ENCODE assay signal across 8 mouse cellular contexts in genomic region chr11:120492024-120492877, GRCm38 (mm10). TPM values are rescaled to one million over a fixed set of nuclear protein-coding genes. Genes with fewer than 3 reads are reported as not detected.
A peak's percentile ranks its signal among the peaks of the same experiment; 100 is the strongest.
DNase-seq lines count a peak whose midpoint lies in the region; ATAC-seq and TF ChIP-seq lines count a peak whose summit lies in the region.

No protein-coding gene starts in this region.

- TF ChIP-seq EP300 in heart, postnatal 0 days (IDR thresholded peaks at IDR 0.05; ENCODE audit: low read depth), result no peak

- peak; percentile 60 for ATAC-seq in heart, postnatal 0 days (ENCODE audit: insufficient read depth, low read depth)
- peak; percentile 8; the same call in 1 of the 2 replicates for ATAC-seq in stomach, embryonic 16.5 days (ENCODE audit: insufficient read depth, low FRiP score)

- H3K4me2 ChIP-seq in heart, postnatal 0 days (ENCODE audit: low read depth, low read length), result peak overlapping the region; percentile 97
- peak overlapping the region; percentile 89 for H3K4me2 ChIP-seq in stomach, embryonic 16.5 days (ENCODE audit: low read depth, low read length)

- peak; percentile 33 for TF ChIP-seq CTCF in heart, postnatal 0 days (IDR thresholded peaks at IDR 0.05; ENCODE audit: low read depth)

- H3K27ac ChIP-seq in ES-E14 (ENCODE audit: insufficient read depth, low read depth, low read length, poor library complexity, severe bottlenecking), result no peak overlapping the region
- H3K27ac ChIP-seq in embryonic facial prominence, embryonic 10.5 days (replicated peaks), result peak overlapping the region; percentile 92
- peak overlapping the region; percentile 81 for H3K27ac ChIP-seq in heart, postnatal 0 days (ENCODE audit: low read depth)
- H3K27ac ChIP-seq in stomach, embryonic 16.5 days (ENCODE audit: low read length), result peak overlapping the region; percentile 89

- WGBS in embryonic facial prominence, embryonic 10.5 days, result under 1% methylated on average over 48 of the region's 48 CpGs
- 0% methylated on average over 45 of the region's 48 CpGs for WGBS in heart, postnatal 0 days
- WGBS in stomach, embryonic 16.5 days, result under 1% methylated on average over 48 of the region's 48 CpGs

- in situ Hi-C loops in ES-E14 (cut with MboI; ENCODE audit: low sequenced_read_pairs in 2 of 2, unreplicated experiment in 2 of 2), result no loop called here

- peak; percentile 45 to 53 for DNase-seq in B cell, adult 2 months
- DNase-seq in ES-E14 (ENCODE audit: low read depth, low spot score), result no peak
- peak; percentile 64 for DNase-seq in embryonic facial prominence, embryonic 10.5 days (ENCODE audit: low spot score)
- DNase-seq in heart, postnatal 0 days (ENCODE audit: low spot score), result peak; percentile 80
- DNase-seq in kidney, postnatal 36 days, result peak; percentile 73 to 74
- peak; percentile 63 for DNase-seq in mesoderm, embryonic 11.5 days (ENCODE audit: low read depth, low spot score)
- DNase-seq in urinary bladder, postnatal 10 days (ENCODE audit: low spot score), result no peak

- H3K4me1 ChIP-seq in ES-E14 (ENCODE audit: control insufficient read depth in 2 of 2, insufficient read depth in 2 of 2, low read length in 2 of 2, poor library complexity in 1 of 2), result peaks cover 3 to 12% of the 10 kb centered on the region in 2 experiments; a peak in 1 of 4 replicates
- peaks cover 47% of the 10 kb centered on the region for H3K4me1 ChIP-seq in embryonic facial prominence, embryonic 10.5 days
- peaks cover 19% of the 10 kb centered on the region for H3K4me1 ChIP-seq in heart, postnatal 0 days (ENCODE audit: control insufficient read depth, insufficient read depth)
- peaks cover 27% of the 10 kb centered on the region for H3K4me1 ChIP-seq in stomach, embryonic 16.5 days (ENCODE audit: control insufficient read depth, insufficient read depth, low read length)

- peak overlapping the region; percentile 72 to 84 for H3K4me3 ChIP-seq in ES-E14 (ENCODE audit: insufficient read depth in 1 of 2, low read depth in 1 of 2, low read length in 2 of 2, poor library complexity in 1 of 2, severe bottlenecking in 1 of 2)
- peak overlapping the region; percentile 87 for H3K4me3 ChIP-seq in embryonic facial prominence, embryonic 10.5 days
- peak overlapping the region; percentile 95 for H3K4me3 ChIP-seq in heart, postnatal 0 days (ENCODE audit: low read depth, low read length)
- H3K4me3 ChIP-seq in stomach, embryonic 16.5 days (replicated peaks; ENCODE audit: low read length), result peak overlapping the region; percentile 96

- H3K9me3 ChIP-seq in ES-E14 (ENCODE audit: control insufficient read depth, insufficient read depth, low read depth, low read length), result no peaks in the 10 kb centered on the region
- H3K9me3 ChIP-seq in embryonic facial prominence, embryonic 10.5 days, result no peaks in the 10 kb centered on the region
- no peaks in the 10 kb centered on the region for H3K9me3 ChIP-seq in heart, postnatal 0 days (replicated peaks; ENCODE audit: control insufficient read depth, low read length)
- H3K9me3 ChIP-seq in stomach, embryonic 16.5 days (replicated peaks; ENCODE audit: control insufficient read depth, low read length), result no peaks in the 10 kb centered on the region

- peaks cover 43% of the 10 kb centered on the region for H3K36me3 ChIP-seq in ES-E14 (ENCODE audit: control insufficient read depth, insufficient read depth, low read length, poor library complexity, severe bottlenecking)
- peaks cover 70% of the 10 kb centered on the region for H3K36me3 ChIP-seq in embryonic facial prominence, embryonic 10.5 days (replicated peaks)
- peaks cover 49% of the 10 kb centered on the region for H3K36me3 ChIP-seq in heart, postnatal 0 days (replicated peaks; ENCODE audit: control insufficient read depth, insufficient read depth, low read length)
- H3K36me3 ChIP-seq in stomach, embryonic 16.5 days (ENCODE audit: control insufficient read depth, insufficient read depth, low read length), result peaks cover 18% of the 10 kb centered on the region

- H3K9ac ChIP-seq in ES-E14 (ENCODE audit: insufficient read depth, low read depth, low read length, poor library complexity, severe bottlenecking), result peak overlapping the region; percentile 72
- peak overlapping the region; percentile 73 for H3K9ac ChIP-seq in heart, postnatal 0 days (replicated peaks; ENCODE audit: low read depth, low read length)
- H3K9ac ChIP-seq in stomach, embryonic 16.5 days (ENCODE audit: low read length), result peak overlapping the region; percentile 88

- H3K27me3 ChIP-seq in embryonic facial prominence, embryonic 10.5 days (replicated peaks; ENCODE audit: low read depth, poor library complexity, severe bottlenecking), result no peaks in the 10 kb centered on the region
- H3K27me3 ChIP-seq in heart, postnatal 0 days (ENCODE audit: control insufficient read depth, insufficient read depth, low read length), result no peaks in the 10 kb centered on the region
- no peaks in the 10 kb centered on the region for H3K27me3 ChIP-seq in stomach, embryonic 16.5 days (ENCODE audit: control insufficient read depth, insufficient read depth, low read length)

TF ChIP-seq in ES-E14, 5 proteins besides CTCF, POLR2A, EP300 and RAD21:
- no peak for TF ChIP-seq ZNF384 (IDR thresholded peaks at IDR 0.05; ENCODE audit: low read depth, low read length)
- no peak for TF ChIP-seq ZC3H11A (IDR thresholded peaks at IDR 0.05; ENCODE audit: borderline replicate concordance, low read depth, low read length)
- no peak for TF ChIP-seq MAFK (IDR thresholded peaks at IDR 0.05; ENCODE audit: insufficient read depth, low read depth, low read length)
- no peak for TF ChIP-seq HCFC1 (IDR thresholded peaks at IDR 0.05; ENCODE audit: borderline replicate concordance, insufficient read depth, low read length)
- no peak for TF ChIP-seq CHD2 (IDR thresholded peaks at IDR 0.05; ENCODE audit: low read depth, low read length)

RNA-seq across cellular contexts. Expression of gene Slc25a10, which starts 0.6 kb away (rescaled TPM):
- 30.2 and 35.0 TPM in 2 replicates for total RNA-seq in ES-E14 (2012; rRNA removed)
- polyA plus RNA-seq in embryonic facial prominence, embryonic 10.5 days (2016; fragmentation: Nextera tagmentation; extraction: Ambion mirVana), result 68.6 and 69.4 TPM in 2 replicates
- 66.8 and 74.3 TPM in 2 replicates for total RNA-seq in heart, postnatal 0 days (2014; rRNA removed; ENCODE audit: low replicate concordance)
- 30.3 and 33.8 TPM in 2 replicates for polyA plus RNA-seq in heart, postnatal 0 days (2015; fragmentation: Nextera tagmentation; extraction: Ambion mirVana)
- 73.9 and 75.8 TPM in 2 replicates for polyA plus RNA-seq in stomach, embryonic 16.5 days (2015; fragmentation: Nextera tagmentation; extraction: Ambion mirVana)

RNA-seq across cellular contexts. Expression of gene Mrpl12, which starts 7.8 kb away (rescaled TPM):
- 100 and 136 TPM in 2 replicates for total RNA-seq in ES-E14 (2012; rRNA removed)
- polyA plus RNA-seq in embryonic facial prominence, embryonic 10.5 days (2016; fragmentation: Nextera tagmentation; extraction: Ambion mirVana), result 206 and 216 TPM in 2 replicates
- total RNA-seq in heart, postnatal 0 days (2014; rRNA removed; ENCODE audit: low replicate concordance), result 119 and 161 TPM in 2 replicates
- 308 and 315 TPM in 2 replicates for polyA plus RNA-seq in heart, postnatal 0 days (2015; fragmentation: Nextera tagmentation; extraction: Ambion mirVana)
- polyA plus RNA-seq in stomach, embryonic 16.5 days (2015; fragmentation: Nextera tagmentation; extraction: Ambion mirVana), result 140 and 145 TPM in 2 replicates

RNA-seq across cellular contexts. Expression of gene Arl16, which starts 24.8 kb away (rescaled TPM):
- 15.3 and 21.2 TPM in 2 replicates for total RNA-seq in ES-E14 (2012; rRNA removed)
- polyA plus RNA-seq in embryonic facial prominence, embryonic 10.5 days (2016; fragmentation: Nextera tagmentation; extraction: Ambion mirVana), result 55.9 and 66.9 TPM in 2 replicates
- total RNA-seq in heart, postnatal 0 days (2014; rRNA removed; ENCODE audit: low replicate concordance), result 35.4 and 48.3 TPM in 2 replicates
- 25.1 and 28.2 TPM in 2 replicates for polyA plus RNA-seq in heart, postnatal 0 days (2015; fragmentation: Nextera tagmentation; extraction: Ambion mirVana)
- 35.6 and 38.1 TPM in 2 replicates for polyA plus RNA-seq in stomach, embryonic 16.5 days (2015; fragmentation: Nextera tagmentation; extraction: Ambion mirVana)

RNA-seq across cellular contexts. Expression of gene Ccdc137, which starts 34.3 kb away (rescaled TPM):
- total RNA-seq in ES-E14 (2012; rRNA removed), result 24.6 and 27.4 TPM in 2 replicates
- polyA plus RNA-seq in embryonic facial prominence, embryonic 10.5 days (2016; fragmentation: Nextera tagmentation; extraction: Ambion mirVana), result 49.6 and 50.7 TPM in 2 replicates
- total RNA-seq in heart, postnatal 0 days (2014; rRNA removed; ENCODE audit: low replicate concordance), result 4.7 and 5.7 TPM in 2 replicates
- polyA plus RNA-seq in heart, postnatal 0 days (2015; fragmentation: Nextera tagmentation; extraction: Ambion mirVana), result 11.2 and 12.6 TPM in 2 replicates
- 28.9 and 33.7 TPM in 2 replicates for polyA plus RNA-seq in stomach, embryonic 16.5 days (2015; fragmentation: Nextera tagmentation; extraction: Ambion mirVana)

RNA-seq across cellular contexts. Expression of gene Oxld1, which starts 34.4 kb away (rescaled TPM):
- total RNA-seq in ES-E14 (2012; rRNA removed), result 2.9 and 4.1 TPM in 2 replicates
- polyA plus RNA-seq in embryonic facial prominence, embryonic 10.5 days (2016; fragmentation: Nextera tagmentation; extraction: Ambion mirVana), result 8.5 and 12.8 TPM in 2 replicates
- 69.2 and 85.3 TPM in 2 replicates for total RNA-seq in heart, postnatal 0 days (2014; rRNA removed; ENCODE audit: low replicate concordance)
- polyA plus RNA-seq in heart, postnatal 0 days (2015; fragmentation: Nextera tagmentation; extraction: Ambion mirVana), result 40.1 and 45.3 TPM in 2 replicates
- polyA plus RNA-seq in stomach, embryonic 16.5 days (2015; fragmentation: Nextera tagmentation; extraction: Ambion mirVana), result 14.0 TPM in 2 replicates

Comparison
In these comparisons a context has a peak if more than half of its experiments do, and no peak if none do; other contexts are left out.
1. DNase-seq: peak in B cell, adult 2 months (2 of 2), embryonic facial prominence, embryonic 10.5 days (single experiment), heart, postnatal 0 days (single experiment), kidney, postnatal 36 days (2 of 2) and mesoderm, embryonic 11.5 days (single experiment); none in ES-E14 (single experiment) and urinary bladder, postnatal 10 days (single experiment).
2. Peak in every context shown above with its lines, with median percentiles within 50 percentile points of each other: H3K4me3 ChIP-seq and H3K9ac ChIP-seq.